Mouse (Mus musculus) mature B cell (primary cell): ENCODE results near the gene Arhgef15.

Experiments used
- in situ Hi-C: fragments of 300-500 bp; cut with MboI; formaldehyde crosslinking; loops from 2 replicates; pipeline ENCODE4 v1.14.3; 2019

Gene Arhgef15

DNA sequence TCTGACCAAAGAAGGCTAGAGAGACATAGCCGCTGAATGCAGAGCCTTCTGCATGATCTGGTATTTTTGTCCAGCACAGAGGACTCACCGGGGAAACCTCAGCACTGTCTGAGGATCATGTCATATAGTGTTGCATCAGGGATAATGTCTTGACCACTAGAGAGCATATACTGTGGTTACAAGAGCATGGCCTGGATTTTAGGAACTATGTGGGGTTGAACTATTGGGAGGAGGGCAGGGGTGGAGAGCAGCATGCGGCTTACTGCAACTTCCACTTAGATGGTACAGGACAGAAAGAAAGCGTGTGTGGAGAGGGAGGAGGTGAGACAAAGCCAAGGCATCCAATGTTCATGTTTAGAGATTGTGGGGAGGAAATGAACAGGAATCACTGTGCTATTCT, 42.7 kb downstream of the Arhgef15 start:
- in situ Hi-C loops, result no loop called here

DNA sequence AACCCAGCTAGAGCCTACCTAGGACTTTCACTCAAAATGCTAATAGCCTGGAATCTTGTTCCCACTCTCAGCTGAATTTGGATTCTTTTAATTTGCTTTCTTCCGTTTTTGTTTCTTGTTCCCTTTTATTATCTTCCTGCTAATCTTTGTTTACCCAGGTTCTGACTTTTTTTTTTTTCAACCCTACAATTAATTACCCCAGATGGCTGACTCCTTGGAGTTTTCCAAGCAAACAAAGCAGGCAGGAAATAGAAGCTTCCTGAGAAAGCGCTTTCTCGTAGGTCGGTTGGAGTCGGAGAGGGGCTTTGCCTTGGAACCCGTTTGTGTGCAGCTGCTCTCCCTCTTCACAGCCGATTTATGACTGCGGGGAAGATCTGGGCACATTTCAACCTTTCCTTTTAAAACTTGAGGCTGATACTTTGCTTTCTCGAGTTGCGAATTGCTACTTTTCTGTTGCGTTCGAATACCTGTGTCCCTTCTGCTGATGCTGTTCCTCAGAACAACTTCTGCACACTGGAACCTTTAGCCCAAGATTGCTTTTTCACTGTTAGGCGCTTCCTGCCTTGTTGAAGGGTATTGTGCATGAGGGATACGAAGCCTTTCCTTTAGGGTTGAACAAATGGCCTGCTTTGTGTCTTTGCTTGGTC, 45.6 kb downstream of the Arhgef15 start:
- in situ Hi-C loops, result no loop called here

DNA sequence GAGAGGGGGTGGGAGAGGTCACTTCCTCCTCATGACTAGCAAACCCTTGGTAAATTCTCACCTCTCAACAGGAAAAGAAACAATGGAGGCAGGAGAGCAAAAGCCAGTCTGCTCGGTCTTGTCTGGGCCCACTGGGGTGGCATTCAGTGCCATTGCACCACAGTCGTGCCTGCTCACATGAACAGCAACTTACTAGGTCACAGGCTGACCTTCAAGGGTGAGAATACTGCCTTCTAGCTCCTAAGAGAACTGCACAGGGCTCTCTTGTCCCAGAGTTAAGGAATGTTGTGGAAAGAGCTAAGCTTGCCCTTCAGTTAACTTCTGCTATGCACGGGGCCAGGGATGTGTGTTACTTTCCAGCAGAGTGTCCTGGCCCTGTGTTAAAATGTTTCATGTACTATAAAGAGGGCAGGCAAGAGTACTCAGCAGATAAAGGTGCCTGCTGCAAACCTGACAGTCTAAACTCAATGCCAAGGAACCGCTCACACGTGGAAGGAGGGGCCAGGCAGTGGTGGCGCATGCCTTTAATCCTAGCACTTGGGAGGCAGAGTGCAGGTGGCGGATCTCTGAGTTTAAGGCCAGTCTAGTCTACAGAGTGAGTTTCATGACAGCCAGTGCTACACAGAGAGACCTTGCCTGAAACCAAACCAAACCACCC, 48.3 kb downstream of the Arhgef15 start:
- in situ Hi-C loops, result loop anchor here (5.0 to 10.0 kb wide), 2 partner anchors 78 to 216 kb away; partner anchors contain the start of genes 9130213A22Rik, Aloxe3 and Hes7

DNA sequence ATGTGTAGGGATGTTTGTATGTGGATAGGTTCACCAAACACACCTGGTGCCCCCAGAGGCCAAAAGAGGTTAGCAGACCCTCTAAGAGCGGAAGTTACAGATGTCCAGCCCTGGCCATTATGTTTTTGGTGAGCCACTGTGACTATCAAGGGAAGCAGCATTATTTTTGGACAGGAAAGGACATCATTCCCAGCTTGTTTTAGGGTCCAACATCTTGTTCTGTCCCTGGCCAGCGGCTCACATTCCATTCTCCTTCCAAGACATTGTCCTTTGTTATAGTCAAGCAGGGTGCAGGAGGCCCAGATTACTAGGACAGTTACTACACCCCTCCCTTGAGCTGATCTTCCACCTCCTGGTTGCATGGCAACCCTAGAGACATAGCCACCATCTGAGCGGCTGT, 50.0 kb downstream of the Arhgef15 start:
- in situ Hi-C loops, result loop anchor here (5.0 to 10.0 kb wide), 2 partner anchors 80 to 218 kb away; partner anchors contain the start of genes 9130213A22Rik, Aloxe3 and Hes7

DNA sequence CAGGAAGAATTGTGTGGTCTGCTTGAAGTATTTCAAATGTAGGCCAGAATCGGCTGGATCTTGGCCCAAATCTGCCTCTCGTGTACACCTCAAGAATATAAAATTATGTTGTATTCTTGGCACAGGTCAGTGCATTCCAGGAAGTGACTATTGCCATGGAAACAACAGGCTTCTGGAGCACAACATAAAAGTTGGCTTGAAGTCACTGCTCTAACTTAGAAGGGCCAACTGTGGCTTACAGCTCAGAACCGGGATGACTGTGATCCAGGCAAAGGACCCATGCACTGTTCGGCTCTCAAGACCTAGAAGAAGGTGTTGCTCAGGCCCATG, 50.9 kb downstream of the Arhgef15 start:
- in situ Hi-C loops, result loop anchor here (5.0 to 10.0 kb wide), 2 partner anchors 81 to 218 kb away; partner anchors contain the start of genes 9130213A22Rik, Aloxe3 and Hes7

DNA sequence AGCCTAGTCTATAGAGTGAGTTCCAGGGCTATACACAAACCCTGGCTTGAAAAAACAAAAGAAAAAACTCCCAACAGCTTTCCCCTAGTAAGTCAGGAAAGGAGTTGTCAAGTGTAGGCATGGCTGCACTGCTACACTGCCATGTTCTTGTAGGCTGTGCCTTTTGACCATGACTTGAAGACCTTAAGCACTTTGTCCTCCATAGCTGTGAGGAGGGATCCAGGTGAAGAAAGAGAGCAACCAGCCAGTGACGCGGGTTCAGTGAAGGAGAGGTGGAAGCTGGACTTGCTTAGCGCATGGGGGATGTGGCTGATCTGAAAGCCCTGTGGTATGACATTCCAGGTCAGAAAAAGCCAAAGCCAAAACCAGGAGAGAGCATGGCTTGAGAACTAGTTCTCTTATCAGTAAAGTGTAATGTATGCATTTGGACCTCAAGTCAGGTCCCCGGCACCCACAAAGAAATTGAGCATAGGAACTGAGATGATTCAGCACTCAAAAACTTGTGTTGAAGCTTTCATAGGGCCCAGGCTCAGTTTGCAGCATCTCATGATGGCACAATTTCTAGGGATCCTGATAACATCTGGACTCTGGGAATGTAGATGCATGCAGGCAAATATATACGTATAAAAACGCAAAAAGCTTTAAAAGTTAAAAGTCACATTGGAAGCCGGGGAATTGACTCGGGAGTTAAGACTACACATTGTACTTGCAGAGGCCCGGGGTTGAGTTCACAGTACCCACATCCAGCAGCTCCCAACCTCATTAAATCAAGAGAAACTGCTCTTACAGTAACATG, 51.4 kb downstream of the Arhgef15 start:
- in situ Hi-C loops, result loop anchor here (5.0 to 10.0 kb wide), 2 partner anchors 81 to 219 kb away; partner anchors contain the start of genes 9130213A22Rik, Aloxe3 and Hes7

DNA sequence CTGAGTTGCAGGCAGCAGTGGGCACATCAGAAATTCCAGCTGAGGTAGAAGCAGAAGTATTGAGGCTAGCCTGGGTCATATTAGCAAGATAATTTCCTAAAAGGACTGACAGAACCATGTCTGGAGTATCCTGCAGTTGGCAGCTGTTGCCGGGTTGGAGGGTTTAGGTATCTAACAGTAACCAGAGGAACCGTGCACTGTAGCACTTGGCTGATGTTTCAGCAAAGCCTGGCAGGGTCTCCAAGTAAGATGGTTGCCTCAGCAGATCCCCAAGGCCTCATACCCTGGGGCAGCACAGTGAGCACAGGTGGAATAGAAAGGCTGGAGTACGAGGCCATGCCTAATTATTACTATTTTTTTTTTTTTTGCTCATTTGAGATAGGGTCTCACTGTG, 52.1 kb downstream of the Arhgef15 start:
- in situ Hi-C loops, result loop anchor here (5.0 to 10.0 kb wide), 2 partner anchors 82 to 220 kb away; partner anchors contain the start of genes 9130213A22Rik, Aloxe3 and Hes7

DNA sequence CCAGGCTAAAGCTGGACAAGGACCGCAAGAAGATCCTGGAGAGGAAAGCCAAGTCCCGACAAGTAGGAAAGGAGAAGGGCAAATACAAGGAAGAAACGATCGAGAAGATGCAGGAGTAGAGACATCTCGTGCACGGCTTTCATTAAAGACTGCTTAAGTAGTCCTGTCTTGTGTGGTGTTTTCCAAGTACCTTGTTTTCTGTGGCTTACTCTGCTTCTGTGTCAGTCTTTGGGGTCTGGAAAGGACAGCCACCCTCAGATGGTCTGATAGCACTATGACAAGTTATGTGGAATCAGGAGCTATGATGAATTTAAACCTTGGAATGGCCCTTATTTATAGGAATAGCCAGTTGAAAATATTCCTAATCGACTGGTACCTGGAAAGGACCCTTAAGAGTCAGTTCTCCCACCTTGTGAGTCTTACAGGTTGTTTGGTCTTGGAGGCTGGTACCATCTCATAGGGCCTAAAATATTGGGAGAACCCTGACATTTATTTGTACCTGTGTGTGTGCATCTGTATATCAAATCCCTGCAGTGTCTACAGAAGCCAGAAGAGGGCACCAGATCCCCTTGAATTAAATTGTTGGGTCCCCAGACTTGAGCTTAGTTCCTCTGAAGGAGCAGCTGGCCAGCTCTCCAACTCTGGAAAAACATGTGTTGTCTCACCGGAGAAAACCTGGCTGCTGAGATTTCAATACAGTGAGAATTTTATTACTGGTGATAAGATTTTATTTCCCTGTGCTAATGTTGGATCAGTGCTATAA, 52.7 kb downstream of the Arhgef15 start:
- in situ Hi-C loops, result loop anchor here (5.0 to 10.0 kb wide), 2 partner anchors 83 to 220 kb away; partner anchors contain the start of genes 9130213A22Rik, Aloxe3 and Hes7

DNA sequence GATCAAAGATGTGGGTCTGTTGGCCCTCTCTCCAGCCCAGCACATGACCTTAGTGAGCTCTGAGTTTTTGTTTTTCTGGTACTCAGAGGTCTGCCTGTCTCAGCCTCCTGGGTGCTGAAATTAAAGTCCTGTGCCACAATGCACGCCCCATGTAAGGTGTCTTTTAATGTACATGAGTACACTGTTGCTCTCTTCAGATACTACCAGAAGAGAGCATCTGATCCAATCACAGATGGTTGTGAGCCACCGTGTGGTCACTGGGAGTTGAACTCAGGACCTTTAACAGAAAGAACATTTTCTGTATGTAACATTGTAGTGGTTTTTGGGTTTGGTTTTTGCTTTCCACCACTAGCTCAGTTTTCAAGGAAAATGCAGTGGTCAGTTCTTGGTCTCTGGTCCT, 53.5 kb downstream of the Arhgef15 start:
- in situ Hi-C loops, result loop anchor here (10.0 kb wide), 1 partner anchor 221 kb away; the partner anchor contains the start of genes 9130213A22Rik, Aloxe3 and Hes7

DNA sequence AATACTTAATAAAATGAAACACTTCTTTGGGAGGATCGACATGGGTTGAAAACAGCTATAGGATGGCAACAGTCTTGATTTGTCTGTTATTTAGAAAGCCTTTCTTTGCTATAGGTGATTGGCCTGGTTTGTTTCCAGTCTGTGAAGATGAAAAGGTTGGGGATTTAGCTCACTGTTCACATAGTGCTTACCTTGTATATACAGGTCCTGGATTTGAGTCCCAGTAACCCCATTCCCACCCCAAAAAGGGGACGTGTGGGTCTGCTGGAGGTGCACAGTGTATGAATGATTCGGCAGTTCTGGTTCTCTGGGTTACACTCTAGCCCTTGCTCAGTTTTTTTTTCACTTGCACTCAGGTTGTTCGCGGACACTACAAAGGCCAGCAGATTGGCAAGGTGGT, 54.5 kb downstream of the Arhgef15 start:
- in situ Hi-C loops, result loop anchor here (10.0 kb wide), 1 partner anchor 222 kb away; the partner anchor contains the start of genes 9130213A22Rik, Aloxe3 and Hes7

DNA sequence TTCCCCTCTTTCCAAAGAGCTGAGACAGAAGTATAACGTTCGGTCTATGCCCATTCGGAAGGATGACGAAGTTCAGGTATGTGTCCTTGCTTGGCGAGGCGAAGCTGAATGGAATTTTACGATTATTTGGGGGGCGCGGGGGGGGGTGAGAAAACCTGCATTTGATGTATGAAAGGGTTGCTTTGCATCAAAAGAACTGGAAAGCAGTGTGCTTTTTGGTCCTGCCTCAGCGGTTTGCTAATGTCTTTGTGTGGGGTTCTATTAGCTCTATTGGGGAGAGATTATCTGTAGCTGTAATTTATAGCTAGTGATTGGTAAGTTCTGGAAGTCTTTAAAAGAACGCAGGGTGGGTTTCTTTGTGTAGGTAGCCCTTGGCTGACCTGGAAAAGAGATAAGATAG, 54.9 kb downstream of the Arhgef15 start:
- in situ Hi-C loops, result loop anchor here (10.0 kb wide), 1 partner anchor 222 kb away; the partner anchor contains the start of genes 9130213A22Rik, Aloxe3 and Hes7

DNA sequence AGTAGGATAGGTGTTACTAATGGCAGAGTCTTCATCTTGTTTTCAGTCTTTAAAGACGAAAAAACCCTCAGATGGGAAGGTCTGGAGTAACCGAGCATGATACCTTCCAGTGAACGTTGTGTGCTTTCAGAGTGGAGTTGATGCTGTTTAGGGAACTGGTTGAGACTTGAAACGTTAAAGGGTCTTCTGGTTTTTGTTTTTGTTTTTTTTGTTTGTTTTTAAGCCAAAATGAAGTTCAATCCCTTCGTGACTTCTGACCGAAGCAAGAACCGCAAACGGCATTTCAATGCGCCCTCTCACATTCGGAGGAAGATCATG, 55.3 kb downstream of the Arhgef15 start:
- in situ Hi-C loops, result loop anchor here (10.0 kb wide), 1 partner anchor 223 kb away; the partner anchor contains the start of genes 9130213A22Rik, Aloxe3 and Hes7

DNA sequence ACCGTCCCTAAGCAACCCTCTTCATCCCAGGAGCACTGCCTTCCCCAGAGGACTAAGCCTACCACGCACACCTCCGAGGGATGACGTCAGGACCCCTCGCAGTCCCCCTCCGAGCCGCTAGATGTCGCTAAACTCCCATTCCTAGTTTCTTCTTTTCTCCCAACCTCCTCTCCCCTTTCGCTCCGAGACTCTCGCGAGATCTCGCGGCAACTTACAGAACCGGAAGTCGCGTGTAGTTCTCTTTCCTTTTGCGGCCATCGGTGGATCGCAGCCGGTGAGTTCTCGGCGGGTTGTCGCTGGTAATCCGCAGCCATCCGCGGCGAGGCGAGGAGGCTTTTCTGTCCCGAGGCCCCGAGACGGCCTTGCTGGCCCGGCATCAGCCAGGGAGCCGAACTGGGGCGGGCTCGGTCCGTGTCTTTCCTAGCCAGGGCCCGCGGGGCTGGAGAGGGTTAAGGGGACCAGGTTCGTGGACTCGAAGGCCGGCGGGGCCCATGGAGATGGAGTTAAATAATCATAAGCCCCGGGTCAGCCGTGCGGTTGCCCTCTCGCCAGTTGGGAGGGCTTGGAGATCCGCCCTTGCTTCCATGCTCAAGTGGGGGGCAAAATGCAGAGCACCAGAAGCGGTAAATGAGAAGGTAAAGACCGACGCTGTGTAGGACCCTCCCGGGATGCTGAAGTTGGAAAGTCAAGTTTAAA, 55.8 kb downstream of the Arhgef15 start, which contains the start of gene Rpl26:
TSS of gene Rpl26 (plus strand) at position 233 of the 696 bp plus-strand sequence.
- in situ Hi-C loops, result loop anchor here (10.0 kb wide), 1 partner anchor 223 kb away; the partner anchor contains the start of genes 9130213A22Rik, Aloxe3 and Hes7

DNA sequence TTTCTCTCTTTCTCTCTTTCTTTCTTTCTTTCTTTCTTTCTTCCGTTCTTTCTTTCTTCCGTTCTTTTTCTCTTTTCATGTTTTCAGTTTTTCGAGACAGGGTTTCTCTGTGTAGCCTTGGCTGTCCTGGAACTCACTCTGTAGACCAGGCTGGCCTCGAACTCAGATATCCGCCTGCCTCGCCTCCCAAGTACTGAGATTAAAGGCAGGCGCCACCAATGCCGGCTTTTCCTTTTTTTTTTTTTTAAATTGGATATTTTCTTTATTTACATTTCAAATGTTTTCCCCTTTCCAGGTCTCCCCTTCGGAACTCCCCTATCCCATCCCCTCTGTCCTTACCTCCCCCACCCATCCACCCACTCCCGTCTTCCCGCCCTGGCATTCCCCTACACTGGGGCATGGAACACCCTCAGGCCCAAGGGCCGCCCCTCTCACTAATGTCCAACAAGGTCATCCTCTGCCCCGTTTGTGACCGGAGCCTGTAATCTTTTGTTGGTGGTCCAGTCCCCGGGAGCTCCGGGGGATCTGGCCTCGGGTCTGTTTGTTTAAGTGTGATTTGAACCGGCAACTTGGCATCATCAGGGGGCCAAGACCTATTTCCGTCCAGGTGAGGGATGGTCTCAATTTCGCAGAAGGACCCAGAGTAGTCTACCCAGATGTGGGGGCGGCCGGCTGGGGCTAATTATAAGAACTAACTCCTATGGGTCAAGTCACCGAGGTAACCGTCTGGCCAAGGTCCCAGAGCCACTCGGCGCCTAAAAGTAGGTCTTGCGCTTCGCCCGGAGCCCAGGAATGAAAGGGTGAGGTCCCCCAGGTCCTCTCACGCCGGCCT, 56.5 kb downstream of the Arhgef15 start:
- in situ Hi-C loops, result loop anchor here (10.0 kb wide), 1 partner anchor 224 kb away; the partner anchor contains the start of genes 9130213A22Rik, Aloxe3 and Hes7

DNA sequence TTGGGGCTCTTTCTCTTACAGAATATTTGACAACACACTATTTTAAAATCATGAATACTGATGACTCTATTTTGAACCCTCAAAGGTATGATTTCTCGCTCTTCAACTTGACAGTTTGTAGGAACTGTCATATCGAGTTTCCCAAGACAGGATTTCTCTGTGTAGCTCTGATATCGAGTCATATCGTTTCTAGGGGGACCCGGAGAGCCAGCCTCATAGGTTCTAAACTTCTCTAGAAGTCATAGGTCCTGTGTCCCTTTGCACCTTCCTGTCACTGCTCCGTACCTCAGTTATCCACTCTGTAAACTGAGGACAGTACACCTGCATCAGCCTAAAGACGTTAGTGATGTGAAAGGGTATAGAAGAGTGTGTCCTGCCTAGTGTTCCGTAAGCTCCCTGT, 57.5 kb downstream of the Arhgef15 start:
- in situ Hi-C loops, result loop anchor here (10.0 kb wide), 1 partner anchor 225 kb away; the partner anchor contains the start of genes 9130213A22Rik, Aloxe3 and Hes7

DNA sequence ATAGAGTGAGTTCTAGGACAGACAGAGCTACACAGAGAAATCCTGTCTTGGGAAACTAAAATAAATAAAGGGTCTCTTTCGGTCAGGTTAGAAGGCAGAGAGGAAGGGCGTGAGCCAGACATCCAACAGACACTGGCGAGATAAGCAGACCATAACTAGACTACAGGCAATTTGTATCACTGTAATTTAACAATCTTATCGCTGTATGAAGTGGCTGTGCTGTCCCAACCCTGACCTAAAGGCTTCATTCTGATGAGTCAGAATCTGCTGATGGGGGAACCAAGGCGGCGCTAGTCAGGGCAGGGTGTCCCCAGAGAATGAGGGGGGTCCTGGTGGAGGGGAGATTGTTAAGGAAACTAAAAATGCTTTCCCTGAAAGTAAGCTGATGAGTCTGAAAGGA, 58.5 kb downstream of the Arhgef15 start:
- in situ Hi-C loops, result no loop called here

DNA sequence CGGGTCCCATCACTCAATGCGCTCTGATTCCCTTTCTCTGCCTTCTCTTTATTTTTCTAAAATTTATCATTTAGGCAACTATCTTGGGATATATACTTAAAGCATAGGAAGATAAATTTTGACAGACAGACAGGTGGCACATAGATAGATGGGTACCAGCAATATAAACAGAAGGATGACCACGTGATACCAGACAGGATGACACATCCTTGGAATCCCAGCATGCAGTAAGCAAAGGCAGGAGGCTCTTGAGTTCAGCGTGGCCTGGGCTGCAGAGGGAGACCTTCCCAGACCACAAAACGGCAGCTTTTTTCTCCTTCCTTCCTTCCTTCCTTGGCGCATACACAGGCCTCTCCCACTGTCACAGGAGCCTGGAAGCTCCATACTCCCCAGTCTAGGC, 59.4 kb downstream of the Arhgef15 start:
- in situ Hi-C loops, result no loop called here

DNA sequence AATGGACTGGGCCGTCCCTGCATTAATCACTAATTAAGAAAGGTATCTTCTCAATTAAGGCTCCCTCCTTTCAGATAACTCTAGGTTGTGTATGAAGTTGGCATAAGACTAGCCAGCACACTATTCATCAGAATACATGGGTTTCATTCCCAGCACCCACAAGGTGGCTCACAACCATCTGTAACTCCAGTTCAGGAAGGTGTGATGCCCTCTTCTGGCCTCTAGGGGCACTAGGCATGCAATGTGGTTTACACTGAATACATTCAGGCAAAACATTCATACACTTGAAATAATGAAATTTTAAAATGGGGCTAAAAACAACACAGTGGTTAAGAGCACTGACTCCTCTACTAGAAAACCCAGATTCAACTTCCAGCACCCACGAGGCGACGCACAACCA, 60.2 kb downstream of the Arhgef15 start:
- in situ Hi-C loops, result no loop called here

DNA sequence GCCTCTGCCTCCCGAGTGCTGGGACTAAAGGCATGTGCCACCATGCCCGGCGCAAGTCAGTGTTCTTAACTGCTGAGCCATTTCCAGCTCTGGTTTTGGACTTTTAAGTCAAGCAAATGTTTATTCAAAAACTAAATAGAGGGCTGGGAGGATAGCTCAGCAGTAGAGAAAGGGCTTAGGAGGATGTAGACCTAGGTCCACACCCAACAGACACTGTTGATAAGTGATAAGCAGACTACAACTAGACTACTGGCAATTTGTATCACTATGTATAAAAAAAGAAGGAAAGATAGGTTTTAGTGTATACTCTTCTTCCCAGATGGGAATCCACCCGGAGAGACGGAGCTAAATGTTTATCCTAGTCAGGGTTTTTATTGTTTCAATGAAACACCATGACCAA, 61.0 kb downstream of the Arhgef15 start:
- in situ Hi-C loops, result no loop called here
